Mouse (Mus musculus): ENCODE data around the gene Lysmd1.

Lysmd1 gene

GRCm38 (mm10) chr3:95136336-95136735 is 2.4 kb downstream of the Lysmd1 start:
- DNase-seq (ENCODE audit: low spot score in 2 of 2) = no peak

GRCm38 (mm10) chr3:95139586-95140288 is 5.8 kb downstream of the Lysmd1 start:
- no peak for DNase-seq (ENCODE audit: low spot score in 2 of 2)

GRCm38 (mm10) chr3:95140289-95140595 is 6.4 kb downstream of the Lysmd1 start:
- DNase-seq (ENCODE audit: low spot score in 2 of 2) = no peak

GRCm38 (mm10) chr3:95140795-95141194 is 6.9 kb downstream of the Lysmd1 start:
- no peak for DNase-seq (ENCODE audit: low spot score in 2 of 2)

- DNase-seq (ENCODE audit: low spot score in 2 of 2) = no peak
These were observed 7.6 kb downstream of the Lysmd1 start for GRCm38 (mm10) chr3:95141474-95141873.

GRCm38 (mm10) chr3:95141952-95142616 is 8.2 kb downstream of the Lysmd1 start, which contains the start of gene Tnfaip8l2:
Gene Tnfaip8l2 (minus strand): TSS chr3:95142360.
- DNase-seq (ENCODE audit: low spot score in 2 of 2) = no peak

GRCm38 (mm10) chr3:95142617-95143011 is 8.7 kb downstream of the Lysmd1 start:
- peak in 1 of 2 experiments; percentile 89 for DNase-seq (ENCODE audit: low spot score in 2 of 2)

GRCm38 (mm10) chr3:95147924-95148323 is 14.0 kb downstream of the Lysmd1 start:
- no peak for DNase-seq (ENCODE audit: low spot score in 2 of 2)

- DNase-seq (ENCODE audit: low spot score in 2 of 2) = no peak
These were observed 20.0 kb downstream of the Lysmd1 start for GRCm38 (mm10) chr3:95153874-95154273.

- no peak for DNase-seq (ENCODE audit: low spot score in 2 of 2)
These were observed 25.7 kb downstream of the Lysmd1 start for GRCm38 (mm10) chr3:95159511-95159986.

- DNase-seq (ENCODE audit: low spot score in 2 of 2) = peak; percentile 62 to 91
These were observed 26.4 kb downstream of the Lysmd1 start, which contains the start of gene Sema6c for GRCm38 (mm10) chr3:95159987-95160963. Gene Sema6c (plus strand): TSS chr3:95160457.

GRCm38 (mm10) chr3:95161041-95161551 is 27.2 kb downstream of the Lysmd1 start:
- no peak for DNase-seq (ENCODE audit: low spot score in 2 of 2)

- DNase-seq (ENCODE audit: low spot score in 2 of 2) = no peak
These were observed 27.9 kb downstream of the Lysmd1 start for GRCm38 (mm10) chr3:95161618-95162344.

- no peak for DNase-seq (ENCODE audit: low spot score in 2 of 2)
These were observed 28.4 kb downstream of the Lysmd1 start for GRCm38 (mm10) chr3:95162345-95162628.

- DNase-seq (ENCODE audit: low spot score in 2 of 2) = no peak
These were observed 29.7 kb downstream of the Lysmd1 start for GRCm38 (mm10) chr3:95163419-95164255.

GRCm38 (mm10) chr3:95164256-95164550 is 30.3 kb downstream of the Lysmd1 start:
- DNase-seq (ENCODE audit: low spot score in 2 of 2) = no peak

- DNase-seq (ENCODE audit: low spot score in 2 of 2) = no peak
These were observed 31.0 kb downstream of the Lysmd1 start for GRCm38 (mm10) chr3:95164840-95165239.

GRCm38 (mm10) chr3:95169996-95170395 is 36.1 kb downstream of the Lysmd1 start:
- DNase-seq (ENCODE audit: low spot score in 2 of 2) = no peak

- no peak for DNase-seq (ENCODE audit: low spot score in 2 of 2)
These were observed 37.2 kb downstream of the Lysmd1 start for GRCm38 (mm10) chr3:95171105-95171504.

GRCm38 (mm10) chr3:95172526-95173255 is 38.8 kb downstream of the Lysmd1 start:
- no peak for DNase-seq (ENCODE audit: low spot score in 2 of 2)
